Mouse (Mus musculus) hindbrain, embryonic 12.5 days (tissue): ENCODE results near the gene Ankrd55. TPM values are rescaled to one million over a fixed set of nuclear protein-coding genes. Genes with fewer than 3 reads are reported as not detected.
"Not testable (repeated sequence)": the region's sequence is repeated elsewhere in the genome, so short reads cannot be mapped to it uniquely, and the experiment has no call there.

Source experiments
- ATAC-seq: fragments of 200-750 bp; cut with Nextera tagmentation; 2 replicates; pipeline ENCODE4 v1.8.0; 2017; ENCODE audit warnings: moderate TSS enrichment; ENCODE audit not compliant: low FRiP score
- H3K27ac ChIP-seq: fragments of 300-500 bp; sonication (generic); 2 replicates; pipeline ENCODE4 v1.5.1; 2016; ENCODE audit warnings: mild to moderate bottlenecking
- H3K27me3 ChIP-seq: fragments of 300-500 bp; sonication (generic); 2 replicates; pipeline ENCODE4 v1.6.1; 2016; ENCODE audit warnings: mild to moderate bottlenecking
- H3K36me3 ChIP-seq: fragments of 300-500 bp; sonication (generic); 2 replicates; pipeline ENCODE4 v1.6.1; 2016; ENCODE audit warnings: mild to moderate bottlenecking
- H3K4me1 ChIP-seq: fragments of 300-500 bp; sonication (generic); 2 replicates; pipeline ENCODE4 v1.6.1; 2016
- H3K4me2 ChIP-seq: fragments of 300-500 bp; sonication (generic); replicated peaks from 2 replicates; pipeline ENCODE4 v1.6.1; 2016; ENCODE audit warnings: mild to moderate bottlenecking
- H3K4me3 ChIP-seq: fragments of 300-500 bp; sonication (generic); 2 replicates; pipeline ENCODE4 v1.5.1; 2016; ENCODE audit warnings: mild to moderate bottlenecking
- H3K9ac ChIP-seq: fragments of 300-500 bp; sonication (generic); 2 replicates; pipeline ENCODE4 v1.6.1; 2016; ENCODE audit warnings: mild to moderate bottlenecking, moderate library complexity
- H3K9me3 ChIP-seq: fragments of 300-500 bp; sonication (generic); replicated peaks from 2 replicates; pipeline ENCODE4 v1.6.1; 2016; ENCODE audit warnings: mild to moderate bottlenecking
- WGBS: fragments of 180-500 bp; shearing (Covaris S2); methylation state at CpG from one replicate; pipeline ENCODE4 v1.1.7; 2016; 5-methylcytosine and 5-hydroxymethylcytosine counted together
- polyA plus RNA-seq: library from polyadenylated mRNA; unstranded; fragments of >200 nt; fragmentation: Nextera tagmentation; extraction: Ambion mirVana; gene quantifications from 2 replicates; pipeline ENCODE4 v1.2.1, GENCODE M21; 2016

The Ankrd55 gene
- polyA plus RNA-seq, 1 experiment from 2014 or later, result 2.5 TPM

DNA sequence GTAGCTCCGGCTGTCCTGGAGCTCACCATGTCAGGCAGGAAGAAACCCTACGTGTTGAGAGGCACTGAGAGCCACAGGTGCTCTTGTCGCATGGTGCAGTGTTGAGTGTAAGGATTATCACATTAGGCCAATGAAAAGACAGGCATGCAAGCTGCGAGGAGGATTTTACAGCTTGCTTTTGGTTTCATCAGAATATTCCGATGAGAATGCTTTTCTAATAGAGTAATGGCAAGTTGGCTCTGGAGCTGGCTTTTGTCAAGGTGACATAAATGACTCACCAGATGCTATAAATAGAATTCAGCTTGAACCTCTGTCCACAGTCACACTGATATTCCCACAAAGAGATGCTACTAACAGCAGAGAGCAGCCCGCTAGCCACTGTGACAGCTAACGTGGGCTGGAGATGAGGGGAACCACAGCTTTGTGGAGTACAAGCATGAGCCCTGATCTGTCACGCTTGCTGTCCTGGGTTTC lies 137.0 kb downstream of the Ankrd55 start:
- no peak for ATAC-seq
- H3K27ac ChIP-seq, result no peak overlapping the region
- no peaks in the 10 kb centered on the region; the same call in 1 of the 2 replicates for H3K9me3 ChIP-seq
- H3K4me1 ChIP-seq, result peaks cover 7% of the 10 kb centered on the region; the same call in 1 of the 2 replicates
- no peaks in the 10 kb centered on the region for H3K36me3 ChIP-seq
- no peak overlapping the region for H3K4me2 ChIP-seq
- 78% methylated on average over 8 of the region's 8 CpGs for WGBS
- H3K27me3 ChIP-seq, result no peaks in the 10 kb centered on the region
- no peak overlapping the region for H3K4me3 ChIP-seq
- H3K9ac ChIP-seq, result no peak overlapping the region

- Histone ChIP-seq H3K27ac (no peak overlapping the region), H3K9me3 (no peaks in the 10 kb centered on the region; the same call in 1 of the 2 replicates), H3K27me3 (no peaks in the 10 kb centered on the region), H3K9ac (no peak overlapping the region), H3K4me3 (no peak overlapping the region), H3K4me2 (no peak overlapping the region), H3K36me3 (no peaks in the 10 kb centered on the region), H3K4me1 (peaks cover 7% of the 10 kb centered on the region; the same call in 1 of the 2 replicates)
- WGBS, result 68% methylated on average over 13 of the region's 13 CpGs
- no peak for ATAC-seq
Observed at GRCm38 (mm10) chr13:112426265-112427135, 138.2 kb downstream of the Ankrd55 start.

DNA sequence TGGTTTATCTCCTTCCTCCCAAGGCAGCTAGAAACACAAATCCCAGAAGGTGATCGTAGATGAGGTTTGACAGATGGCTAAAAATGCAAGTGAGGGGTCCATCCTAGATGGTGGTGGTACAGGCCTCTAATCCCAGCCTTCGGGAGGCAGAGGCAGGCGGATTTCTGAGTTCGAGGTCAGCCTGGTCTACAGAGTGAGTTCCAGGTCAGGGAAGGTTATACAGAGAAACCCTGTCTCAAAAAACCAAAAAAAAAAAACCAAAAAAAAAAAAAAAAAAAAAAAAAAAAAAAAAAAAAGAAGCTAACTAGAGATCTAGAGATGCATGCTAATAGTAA lies 138.9 kb downstream of the Ankrd55 start:
- whole genome bisulfite sequencing, result 91% methylated on average over 4 of the region's 4 CpGs
- not testable (repeated sequence) for H3K27me3 ChIP-seq

DNA sequence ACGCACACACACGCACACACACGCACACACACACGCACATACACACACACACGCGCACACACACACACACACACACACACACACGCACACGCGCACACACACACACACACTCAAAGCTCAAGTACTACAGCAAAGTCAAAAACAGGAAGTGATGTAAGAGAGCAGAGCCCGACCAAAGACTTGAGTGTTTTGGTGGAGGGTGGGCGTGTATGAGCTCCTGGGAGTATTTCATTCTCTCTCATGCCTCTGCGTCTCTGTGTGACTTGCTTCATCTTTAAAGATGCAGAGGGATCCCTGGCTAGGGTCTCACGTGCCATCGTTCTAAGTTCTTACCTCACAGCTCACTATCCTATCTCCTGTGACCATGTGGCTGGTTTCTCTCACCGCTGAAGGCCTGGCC lies 139.3 kb downstream of the Ankrd55 start:
- no peak for ATAC-seq
- Histone ChIP-seq H3K9ac (no peak overlapping the region), H3K4me1 (peaks cover 5% of the 10 kb centered on the region; the same call in 1 of the 2 replicates), H3K9me3 (no peaks in the 10 kb centered on the region; the same call in 1 of the 2 replicates), H3K27ac (no peak overlapping the region), H3K36me3 (no peaks in the 10 kb centered on the region), H3K4me2 (no peak overlapping the region), H3K4me3 (no peak overlapping the region), H3K27me3 (no peaks in the 10 kb centered on the region)
- 92% methylated on average over 13 of the region's 15 CpGs for WGBS

More for the DNA sequence above, 138.9 kb downstream of the Ankrd55 start:
- H3K36me3 ChIP-seq, H3K4me2 ChIP-seq, ATAC-seq, H3K4me1 ChIP-seq, H3K9me3 ChIP-seq, H3K27ac ChIP-seq, H3K9ac ChIP-seq, H3K4me3 ChIP-seq: not testable (repeated sequence)

GRCm38 (mm10) chr13:112433271-112433670 lies 145.0 kb downstream of the Ankrd55 start:
- H3K36me3 ChIP-seq, result no peaks in the 10 kb centered on the region

More at GRCm38 (mm10) chr13:112433271-112433670, 145.0 kb downstream of the Ankrd55 start:
- no peak overlapping the region for H3K4me3 ChIP-seq
- H3K27me3 ChIP-seq, result no peaks in the 10 kb centered on the region
- H3K4me1 ChIP-seq, result no peaks in the 10 kb centered on the region
- ATAC-seq, result no peak
- H3K9me3 ChIP-seq, result no peaks in the 10 kb centered on the region
- H3K9ac ChIP-seq, result no peak overlapping the region
- 74% methylated on average over 5 of the region's 5 CpGs for WGBS
- no peak overlapping the region for H3K27ac ChIP-seq
- H3K4me2 ChIP-seq, result no peak overlapping the region

Other genes starting within 250 kb of the Ankrd55 start
- gene Il6st, start 175.6 kb downstream of the Ankrd55 start, polyA plus RNA-seq, result 40.4 and 53.4 TPM in 2 replicates